Mouse (Mus musculus) testis, adult 2 months (tissue): ENCODE measurements around the gene Tprgl.

ENCODE experiments used
- CTCF ChIP-seq: fragments of 200-500 bp; IDR thresholded peaks from 2 replicates; pipeline ENCODE4 v1.5.1; 2012; ENCODE audit warnings: low read depth, mild to moderate bottlenecking, inconsistent platforms, low read length, moderate library complexity; ENCODE audit not compliant: control insufficient read depth, insufficient read depth, insufficient replicate concordance
- POLR2A ChIP-seq: fragments of 200-500 bp; IDR thresholded peaks from 2 replicates; pipeline ENCODE4 v1.6.1; 2012; ENCODE audit warnings: low read depth, mild to moderate bottlenecking, inconsistent platforms, low read length, moderate library complexity; ENCODE audit not compliant: control insufficient read depth

GRCm38 (mm10) chr4:154186002-154186537, 25.6 kb upstream of the Tprgl start:
- no peak for TF ChIP-seq POLR2A
- TF ChIP-seq CTCF = no peak
